Mouse (Mus musculus): Measurements from ENCODE around the gene Syce3. TPM values are rescaled to one million over a fixed set of nuclear protein-coding genes. Genes with fewer than 3 reads are reported as not detected.
A peak's percentile ranks its signal among the peaks of the same experiment; 100 is the strongest.

Syce3 gene
- polyA plus RNA-seq, 1 experiment: not detected

DNA sequence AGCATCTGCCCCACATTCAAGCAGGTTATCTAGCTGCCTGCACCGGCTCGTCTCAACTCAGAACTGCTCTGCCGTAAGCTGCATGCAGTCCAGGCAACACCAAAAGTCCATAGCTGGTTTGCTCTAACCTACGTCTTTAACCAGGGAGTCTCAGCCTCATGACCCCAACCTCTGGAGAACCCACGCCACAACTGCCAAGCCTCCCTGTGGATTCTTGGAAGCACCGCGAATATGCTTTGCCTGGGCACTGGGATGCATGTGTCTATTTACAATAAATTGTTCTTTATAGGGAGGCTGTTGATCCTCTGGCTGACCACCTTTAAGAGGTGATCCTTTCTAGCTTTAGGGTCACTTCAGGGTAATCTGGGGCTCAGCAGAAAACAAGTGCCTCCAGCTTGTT, 37.8 kb downstream of the Syce3 start:
- no peak for DNase-seq (ENCODE audit: low spot score)

DNA sequence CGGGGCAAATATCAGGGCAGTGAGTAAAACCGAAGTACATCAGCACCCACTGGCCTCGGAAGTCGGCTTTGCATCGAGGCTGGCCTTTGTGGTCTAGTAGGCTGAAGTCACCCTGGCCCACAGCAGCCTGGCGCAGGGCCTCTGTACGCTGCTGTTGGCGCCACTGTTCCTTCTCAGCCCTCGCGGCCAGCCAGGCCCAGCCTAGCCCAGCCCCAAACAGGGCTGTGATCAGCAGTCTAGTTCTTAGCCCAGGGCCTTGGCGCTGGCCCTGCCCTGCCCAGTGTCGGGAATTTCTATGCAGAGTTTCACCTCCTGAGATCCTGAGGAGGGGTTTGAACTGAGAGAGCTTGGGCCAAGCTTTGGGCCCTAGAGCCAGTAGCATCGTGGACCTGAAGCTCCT, 38.2 kb downstream of the Syce3 start:
- DNase-seq (ENCODE audit: low spot score): no peak

DNA sequence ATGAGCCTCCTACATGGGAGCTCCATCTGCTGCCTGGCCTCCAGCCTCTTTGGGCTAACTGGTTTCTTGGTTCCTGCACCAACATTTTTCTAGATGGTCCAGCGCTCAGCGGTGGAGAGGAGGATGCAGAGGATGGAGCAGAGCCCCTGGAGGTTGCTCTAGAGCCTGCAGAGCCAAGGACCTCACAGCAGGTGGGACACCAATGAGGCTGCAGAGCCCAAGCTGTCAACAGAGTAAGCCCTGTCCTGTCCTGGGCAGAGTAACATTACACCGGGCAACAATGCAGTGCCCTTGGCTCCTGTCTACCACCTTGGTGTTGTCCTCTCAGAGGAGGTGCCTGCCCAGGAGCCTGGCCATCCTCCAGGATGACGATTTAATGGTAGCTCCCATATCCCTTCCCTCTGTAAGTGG, 45.2 kb downstream of the Syce3 start:
- DNase-seq (ENCODE audit: low spot score): no peak

DNA sequence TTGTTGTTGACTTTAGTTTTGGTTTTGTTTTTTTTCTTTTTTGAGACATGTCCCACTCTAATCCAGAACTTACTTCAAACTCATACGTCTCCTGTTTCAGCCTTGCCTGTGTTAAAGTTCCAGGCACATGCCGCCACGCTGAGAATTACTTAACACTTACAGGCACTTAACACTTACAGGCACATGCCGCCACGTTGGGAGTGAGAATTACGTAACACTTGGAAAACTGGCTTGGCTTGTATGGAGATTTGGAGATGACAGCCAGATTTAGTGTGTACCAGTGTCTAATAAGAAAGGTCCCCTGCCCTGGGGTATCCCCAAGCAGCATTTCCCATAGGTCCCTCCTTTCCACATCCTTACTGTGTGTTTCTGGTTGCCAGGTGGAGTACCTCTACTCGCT, 47.3 kb downstream of the Syce3 start:
- no peak for DNase-seq (ENCODE audit: low spot score)

DNA sequence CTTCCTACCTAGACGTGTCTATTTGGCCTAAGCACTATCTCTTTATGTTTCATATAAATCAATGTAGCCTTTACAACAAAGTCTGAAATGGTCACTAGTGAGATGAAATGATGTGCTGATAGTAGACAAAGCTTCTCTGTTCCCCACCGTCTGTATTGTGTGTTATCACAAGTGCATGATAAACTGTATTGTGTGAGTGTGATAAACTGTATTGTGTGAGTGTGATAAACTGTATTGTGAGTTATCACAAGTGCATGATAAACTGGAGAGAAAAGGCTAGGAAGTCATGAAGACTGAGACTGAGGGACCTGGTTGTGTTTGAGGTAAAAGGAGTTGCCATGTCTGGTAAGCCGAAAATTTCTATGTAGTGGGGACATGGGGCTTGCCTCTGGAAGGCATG, 51.5 kb downstream of the Syce3 start:
- no peak for DNase-seq (ENCODE audit: low spot score)

DNA sequence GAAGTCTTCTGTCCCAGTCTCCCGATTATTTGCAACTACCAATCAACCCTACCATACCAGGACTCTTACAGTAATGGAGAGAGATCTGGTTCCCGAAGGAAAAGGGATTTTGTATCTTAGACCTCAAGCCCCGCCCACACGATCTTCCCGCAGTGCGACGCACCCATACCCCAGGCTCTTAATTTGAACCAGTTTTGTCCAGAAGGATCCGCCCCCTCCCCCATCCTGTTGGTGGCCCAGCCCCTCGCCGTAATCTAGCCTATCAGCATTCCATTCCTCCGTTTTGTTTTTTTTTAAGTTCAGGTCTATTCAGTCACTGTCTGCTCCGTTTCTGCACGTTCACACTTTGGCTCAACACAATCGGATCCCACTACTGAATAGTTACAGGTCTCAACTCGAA, 53.9 kb downstream of the Syce3 start:
- DNase-seq (ENCODE audit: low spot score): no peak

DNA sequence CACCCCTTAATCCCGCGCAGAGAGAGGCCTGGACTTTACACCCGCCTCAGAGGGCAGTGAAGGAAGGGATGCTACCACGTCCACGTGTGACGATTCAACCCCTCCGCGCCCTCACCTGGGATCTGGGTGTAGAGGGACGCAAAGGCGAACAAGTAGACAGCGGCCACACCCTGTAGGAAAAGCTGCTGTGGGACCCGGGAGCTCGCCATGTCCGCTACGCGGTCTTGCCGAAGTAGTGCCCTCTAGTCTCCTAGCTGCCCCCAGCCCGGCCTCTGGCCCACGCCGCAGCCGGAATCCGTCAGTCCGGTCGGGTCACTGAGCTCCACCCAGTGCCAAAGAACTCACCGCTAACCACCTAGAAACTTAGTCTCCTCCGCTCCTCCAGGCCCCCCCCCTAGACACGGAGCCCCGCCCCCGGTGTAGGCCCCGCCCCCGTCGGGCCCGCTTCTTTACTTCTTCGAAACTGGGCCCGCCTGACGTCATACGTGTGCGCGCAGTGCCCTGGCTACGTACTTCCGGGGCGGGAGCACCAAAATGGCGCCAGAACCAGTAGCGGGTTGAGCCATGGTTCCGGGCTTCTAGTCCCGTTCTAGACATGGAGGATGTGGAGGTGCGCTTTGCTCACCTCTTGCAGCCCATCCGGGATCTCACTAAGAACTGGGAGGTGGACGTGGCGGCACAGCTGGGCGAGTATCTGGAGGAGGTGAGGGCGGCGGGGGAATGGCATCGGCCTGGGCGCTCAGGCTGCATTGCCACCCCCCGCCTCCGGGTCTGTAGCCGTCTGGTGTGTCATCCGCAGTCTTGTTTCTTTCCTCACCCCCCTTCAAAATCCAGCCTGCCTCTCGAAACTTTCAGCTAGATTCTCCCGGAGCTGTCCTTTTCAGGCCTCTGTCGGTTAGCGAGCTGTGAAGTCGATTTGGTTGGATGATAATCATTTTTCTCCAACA, 54.8 kb downstream of the Syce3 start, which contains the start of the genes Lmf2 and Ncaph2:
Gene Lmf2, minus strand, starts transcription at position 419 of the 947 bp plus-strand sequence.
Gene Ncaph2, plus strand, starts transcription at position 479 of the 947 bp plus-strand sequence.
- DNase-seq (ENCODE audit: low spot score): peak; percentile 88

DNA sequence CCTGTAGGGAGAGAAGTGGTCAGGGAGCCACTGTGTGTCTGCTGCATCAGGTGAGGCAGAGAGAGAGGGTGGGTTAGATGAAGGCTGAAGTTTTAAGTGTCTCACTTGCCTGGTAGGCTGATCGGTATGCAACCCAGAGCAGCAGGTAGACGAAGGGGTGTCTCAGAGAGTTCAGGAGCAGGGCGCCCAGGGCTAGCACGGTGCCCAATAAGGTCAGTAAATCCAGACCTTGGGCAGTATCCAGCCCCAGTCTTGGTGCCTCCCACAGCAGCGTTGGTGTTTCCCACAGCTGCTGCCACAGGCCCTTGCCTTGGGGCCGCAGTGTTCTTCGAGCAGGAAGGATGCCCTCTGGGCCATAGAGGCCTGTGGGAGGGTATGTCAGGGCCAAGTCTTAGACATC, 55.8 kb downstream of the Syce3 start:
- no peak for DNase-seq (ENCODE audit: low spot score)

DNA sequence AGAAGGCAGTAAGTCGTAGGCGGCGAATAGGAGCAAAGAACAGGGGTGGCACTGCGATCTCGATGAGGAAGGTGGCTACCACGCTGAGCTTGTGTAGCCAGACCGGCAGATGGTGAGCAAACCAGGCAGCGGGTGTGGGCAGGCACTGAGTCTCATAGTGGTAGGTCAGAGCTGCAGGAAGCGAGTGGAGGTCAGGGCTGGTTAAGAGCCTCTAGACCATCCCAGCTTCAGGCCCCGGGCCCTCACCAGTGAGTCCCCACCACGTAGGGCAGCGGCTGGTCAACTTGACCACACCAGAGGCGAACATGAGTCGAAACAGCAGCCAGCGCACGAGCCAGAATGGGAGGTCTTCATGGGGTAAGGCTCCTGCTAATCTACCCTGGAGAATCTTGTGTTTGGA, 56.5 kb downstream of the Syce3 start:
- DNase-seq (ENCODE audit: low spot score): no peak

DNA sequence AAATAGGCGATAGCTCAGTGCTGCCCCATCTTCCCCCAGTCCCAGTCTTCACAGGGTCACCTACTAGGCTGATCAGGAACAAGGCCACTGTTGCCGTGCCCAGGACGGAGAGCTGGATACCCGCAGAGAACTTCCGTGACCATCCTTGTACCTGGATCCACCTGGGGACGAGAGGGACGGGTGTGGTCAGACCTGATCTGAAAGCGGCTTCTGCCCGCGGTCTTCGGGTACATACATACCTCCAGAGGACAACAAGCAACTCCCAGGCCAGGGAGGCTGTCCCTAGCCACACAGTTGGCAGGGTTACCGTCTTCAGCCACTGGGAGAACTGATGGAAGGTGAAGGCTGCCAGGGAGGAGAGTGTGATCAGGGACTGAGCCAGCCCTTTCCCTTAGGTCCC, 57.5 kb downstream of the Syce3 start:
- no peak for DNase-seq (ENCODE audit: low spot score)

DNA sequence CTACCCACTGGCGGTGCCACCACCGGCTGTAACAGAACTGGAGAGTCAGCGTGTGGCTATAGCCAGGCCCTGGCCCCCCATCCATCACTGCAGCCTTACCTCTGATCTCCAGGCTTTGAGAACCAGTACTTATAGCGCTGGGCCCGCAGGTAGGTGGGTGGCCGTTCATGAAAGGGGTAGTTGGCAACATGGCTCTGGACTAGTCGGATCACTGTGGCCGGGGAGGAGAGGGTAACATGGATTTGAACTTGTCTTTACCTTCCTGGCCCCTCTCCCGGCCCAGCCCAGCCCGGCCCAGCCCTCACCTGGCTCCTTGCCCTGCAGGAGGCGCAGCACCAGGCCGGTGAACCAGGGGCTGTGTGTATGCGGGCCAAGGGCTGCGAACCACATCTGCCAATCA, 58.2 kb downstream of the Syce3 start:
- no peak for DNase-seq (ENCODE audit: low spot score)

DNA sequence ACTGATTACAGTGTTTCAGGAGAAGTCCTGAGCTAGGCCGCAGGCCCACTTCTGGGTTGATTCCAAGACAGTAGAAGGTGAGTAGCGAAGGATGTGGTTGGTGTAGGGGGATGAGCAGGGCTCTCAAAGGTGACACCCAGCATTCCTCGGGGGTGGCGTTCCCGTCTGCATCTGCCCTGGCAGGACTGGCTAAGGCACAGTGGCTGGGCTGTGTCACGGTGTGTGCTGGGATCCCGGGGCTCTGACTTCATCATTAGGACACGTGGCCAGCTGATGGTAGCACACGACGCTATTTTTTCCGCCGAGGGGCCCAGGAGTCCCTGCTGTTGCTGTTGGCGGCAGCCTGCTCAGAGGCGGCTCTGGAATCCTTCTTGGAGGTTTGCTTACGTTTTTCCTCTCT, 59.0 kb downstream of the Syce3 start:
- no peak for DNase-seq (ENCODE audit: low spot score)

DNA sequence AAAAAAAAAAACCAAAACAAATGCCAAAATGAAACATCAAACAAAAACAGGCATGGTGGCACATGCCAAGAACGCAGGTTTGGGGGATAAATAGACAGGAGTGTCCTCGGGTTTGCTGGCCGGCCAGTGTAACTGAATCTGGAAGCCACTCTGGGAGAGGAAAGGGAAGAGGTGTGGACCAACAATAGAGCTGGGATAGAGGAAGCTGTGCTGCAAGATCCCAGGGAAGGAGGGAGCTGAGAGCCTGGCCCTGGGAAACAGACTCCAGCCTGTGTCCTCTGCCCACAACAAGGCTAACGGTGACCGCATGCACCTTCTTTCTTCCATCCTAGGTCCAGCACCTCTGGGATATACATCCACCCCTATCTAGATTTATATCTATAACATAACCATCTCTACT, 59.9 kb downstream of the Syce3 start:
- DNase-seq (ENCODE audit: low spot score): no peak

DNA sequence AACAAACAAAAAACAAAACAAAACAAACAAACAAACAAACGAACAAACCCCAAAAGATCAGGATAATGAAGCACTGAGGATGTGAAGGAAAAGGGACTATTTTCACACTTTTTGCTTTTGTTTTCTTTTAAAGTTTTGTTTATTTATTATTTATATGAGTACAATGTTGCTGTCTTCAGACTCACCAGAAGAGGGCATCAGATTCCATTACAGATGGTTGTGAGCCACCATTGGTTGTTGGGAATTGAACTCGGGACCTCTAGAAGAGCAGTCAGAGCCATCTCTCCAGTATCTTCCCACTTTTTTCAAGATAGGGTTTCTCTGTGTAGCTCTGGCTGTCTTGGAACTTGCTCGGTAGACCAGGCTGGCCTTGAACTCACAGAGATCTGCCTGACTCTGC, 67.0 kb downstream of the Syce3 start:
- DNase-seq (ENCODE audit: low spot score): no peak

DNA sequence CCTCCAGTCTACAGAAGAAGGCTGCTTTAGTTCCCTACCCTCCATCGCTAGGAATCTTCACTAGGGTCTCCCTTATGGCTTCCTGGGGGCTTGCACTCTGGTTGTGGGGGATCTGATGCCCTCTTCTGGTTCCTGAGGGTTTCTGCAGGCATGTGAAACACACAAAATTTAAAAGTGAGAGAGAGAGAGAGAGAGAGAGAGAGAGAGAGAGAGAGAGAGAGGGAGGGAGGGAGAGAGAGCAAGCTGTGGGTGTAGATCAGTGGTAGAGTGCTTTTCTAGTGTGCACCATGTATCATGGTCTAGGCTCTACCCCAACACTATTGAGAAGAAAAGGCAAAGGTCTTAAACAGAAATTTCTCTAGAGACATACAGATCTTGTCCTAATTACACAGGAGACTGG, 68.6 kb downstream of the Syce3 start:
- DNase-seq (ENCODE audit: low spot score): no peak

Other genes with a start within 250 kb of the Syce3 start
- gene Plxnb2, start 229.7 kb downstream of the Syce3 start, polyA plus RNA-seq (2012; rRNA removed): 171 and 187 TPM in 2 replicates
- gene Dennd6b, start 214.0 kb downstream of the Syce3 start, polyA plus RNA-seq (2012; rRNA removed): 16.0 and 23.8 TPM in 2 replicates
- 29.1 and 41.4 TPM in 2 replicates for gene Ppp6r2, start 198.9 kb downstream of the Syce3 start, polyA plus RNA-seq (2012; rRNA removed)
- gene Sbf1, start 95.2 kb downstream of the Syce3 start, polyA plus RNA-seq (2012; rRNA removed): 85.7 and 112 TPM in 2 replicates
- gene Adm2, start 87.8 kb downstream of the Syce3 start, polyA plus RNA-seq (2012; rRNA removed): not detected in 2 replicates
- not detected in 2 replicates for gene Miox, start 76.1 kb downstream of the Syce3 start, polyA plus RNA-seq (2012; rRNA removed)
- gene Lmf2, start 54.8 kb downstream of the Syce3 start, polyA plus RNA-seq (2012; rRNA removed): 15.8 and 26.7 TPM in 2 replicates
- 95.7 and 112 TPM in 2 replicates for gene Ncaph2, start 54.8 kb downstream of the Syce3 start, polyA plus RNA-seq (2012; rRNA removed)
- gene Sco2, start 36.7 kb downstream of the Syce3 start, polyA plus RNA-seq (2012; rRNA removed): 18.8 and 23.2 TPM in 2 replicates
- gene Tymp, start 33.5 kb downstream of the Syce3 start, polyA plus RNA-seq (2012; rRNA removed): 1.7 and 1.8 TPM in 2 replicates
- 2.7 and 3.0 TPM in 2 replicates for gene Odf3b, start 31.2 kb downstream of the Syce3 start, polyA plus RNA-seq (2012; rRNA removed)
- not detected in 2 replicates for gene Klhdc7b, start 25.6 kb downstream of the Syce3 start, polyA plus RNA-seq (2012; rRNA removed)
- gene Cpt1b, start 15.4 kb upstream of the Syce3 start, polyA plus RNA-seq (2012; rRNA removed): 2.3 and 2.7 TPM in 2 replicates
- gene C730034F03Rik, start 19.1 kb upstream of the Syce3 start, polyA plus RNA-seq (2012; rRNA removed): 2.0 and 3.7 TPM in 2 replicates
- gene Gm44502, start 19.2 kb upstream of the Syce3 start, polyA plus RNA-seq (2012; rRNA removed): 0.06 TPM in 2 replicates
- gene Chkb, start 19.4 kb upstream of the Syce3 start, polyA plus RNA-seq (2012; rRNA removed): 73.2 and 85.8 TPM in 2 replicates
- 0.25 and 0.32 TPM in 2 replicates for gene Mapk8ip2, start 43.4 kb upstream of the Syce3 start, polyA plus RNA-seq (2012; rRNA removed)
- gene Arsa, start 66.9 kb upstream of the Syce3 start, polyA plus RNA-seq (2012; rRNA removed): 35.4 TPM in 2 replicates
- 7.1 and 8.8 TPM in 2 replicates for gene Shank3, start 89.1 kb upstream of the Syce3 start, polyA plus RNA-seq (2012; rRNA removed)
- gene Acr, start 157.8 kb upstream of the Syce3 start, polyA plus RNA-seq (2012; rRNA removed): 0.63 and 0.71 TPM in 2 replicates
- 22.2 and 26.8 TPM in 2 replicates for gene Rabl2, start 181.4 kb upstream of the Syce3 start, polyA plus RNA-seq (2012; rRNA removed)